Mouse (Mus musculus): ENCODE measurements around the gene Suco. TPM values are rescaled to one million over a fixed set of nuclear protein-coding genes. Genes with fewer than 3 reads are reported as not detected.

The Suco gene
- polyA plus RNA-seq, 1 experiment, result 0.69 TPM

DNA sequence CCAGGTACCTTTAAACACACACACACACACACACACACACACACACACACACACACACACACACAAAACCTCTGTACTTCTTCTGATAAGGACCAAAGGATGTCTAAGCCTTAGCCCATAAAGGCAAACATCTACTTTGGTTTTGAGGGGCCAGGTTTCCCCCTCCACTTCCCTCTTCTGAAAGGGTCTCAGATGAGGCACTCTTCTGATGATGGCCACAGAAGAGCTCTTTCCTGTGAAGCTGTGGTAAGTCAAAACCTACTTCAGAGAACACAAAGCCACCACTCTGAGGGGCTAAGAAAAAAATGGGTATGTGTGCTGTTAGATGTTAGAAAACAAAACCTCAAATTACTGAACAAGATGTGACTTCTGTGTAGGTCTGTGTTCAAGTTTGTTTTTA lies 97.4 kb downstream of the Suco start:
- H3K4me3 ChIP-seq (replicated peaks), result no peak overlapping the region
- H3K27me3 ChIP-seq (ENCODE audit: control insufficient read depth), result no peaks in the 10 kb centered on the region
- H3K9me3 ChIP-seq (ENCODE audit: control insufficient read depth, low read length), result no peaks in the 10 kb centered on the region
- H3K4me1 ChIP-seq (ENCODE audit: control insufficient read depth), result peaks cover 1% of the 10 kb centered on the region; the same call in 1 of the 2 replicates
- H3K36me3 ChIP-seq (ENCODE audit: control insufficient read depth), result no peaks in the 10 kb centered on the region
- TF ChIP-seq GATA1 (IDR thresholded peaks at IDR 0.05; ENCODE audit: low read length) (no peak), TAL1 (IDR thresholded peaks at IDR 0.05; ENCODE audit: low read length) (no peak)

DNA sequence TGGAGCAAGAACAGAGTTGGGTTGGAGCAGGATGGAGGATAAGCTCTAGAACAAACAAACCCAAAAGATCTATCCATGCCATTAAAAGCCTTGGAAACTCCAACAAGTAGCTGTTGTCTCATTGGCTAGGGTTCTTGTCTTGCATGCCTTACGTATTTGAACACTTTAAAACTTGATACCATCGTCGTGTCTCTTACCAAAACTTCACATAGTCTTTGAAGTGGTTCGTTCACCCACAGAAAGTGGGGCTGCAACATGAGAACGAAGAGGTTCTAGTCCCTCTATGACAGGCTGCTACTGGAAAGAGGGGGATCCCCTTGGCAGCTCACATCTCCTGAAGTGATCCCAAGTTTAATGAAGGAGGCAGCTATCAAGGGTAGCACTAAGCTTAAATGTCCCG lies 101.3 kb downstream of the Suco start:
- Histone ChIP-seq H3K4me1 (ENCODE audit: control insufficient read depth) (peaks cover 19% of the 10 kb centered on the region), H3K36me3 (ENCODE audit: control insufficient read depth) (no peaks in the 10 kb centered on the region), H3K4me3 (replicated peaks) (no peak overlapping the region), H3K27me3 (ENCODE audit: control insufficient read depth) (no peaks in the 10 kb centered on the region; the same call in 1 of the 2 replicates), H3K9me3 (ENCODE audit: control insufficient read depth, low read length) (no peaks in the 10 kb centered on the region)
- TF ChIP-seq GATA1 (IDR thresholded peaks at IDR 0.05; ENCODE audit: low read length) (no peak), TAL1 (IDR thresholded peaks at IDR 0.05; ENCODE audit: low read length) (no peak)

DNA sequence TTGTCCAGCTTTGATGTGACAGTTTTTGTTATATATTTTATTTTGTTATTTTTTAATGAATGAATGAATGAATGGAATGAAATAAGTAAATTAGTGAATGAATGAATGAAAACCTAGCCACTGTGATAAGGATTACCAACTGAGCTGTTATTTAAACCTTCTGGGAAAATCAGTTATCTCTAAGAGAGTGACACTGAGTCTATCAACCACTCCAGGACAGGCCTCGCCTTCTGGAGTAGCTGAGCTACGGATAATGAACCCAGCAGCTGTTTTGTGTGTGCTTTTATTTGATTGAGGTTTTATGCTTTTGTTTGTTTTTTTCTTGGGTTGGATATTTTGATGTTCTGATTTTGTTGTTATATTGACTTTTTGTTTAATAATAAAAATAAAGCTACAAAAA lies 105.2 kb downstream of the Suco start:
- Histone ChIP-seq H3K36me3 (ENCODE audit: control insufficient read depth) (no peaks in the 10 kb centered on the region), H3K4me3 (replicated peaks) (no peak overlapping the region), H3K27me3 (ENCODE audit: control insufficient read depth) (peaks cover 2% of the 10 kb centered on the region; the same call in 1 of the 2 replicates), H3K9me3 (ENCODE audit: control insufficient read depth, low read length) (no peaks in the 10 kb centered on the region), H3K4me1 (ENCODE audit: control insufficient read depth) (peaks cover 40% of the 10 kb centered on the region)
- TF ChIP-seq GATA1 (IDR thresholded peaks at IDR 0.05; ENCODE audit: low read length) (no peak), TAL1 (IDR thresholded peaks at IDR 0.05; ENCODE audit: low read length) (no peak)

DNA sequence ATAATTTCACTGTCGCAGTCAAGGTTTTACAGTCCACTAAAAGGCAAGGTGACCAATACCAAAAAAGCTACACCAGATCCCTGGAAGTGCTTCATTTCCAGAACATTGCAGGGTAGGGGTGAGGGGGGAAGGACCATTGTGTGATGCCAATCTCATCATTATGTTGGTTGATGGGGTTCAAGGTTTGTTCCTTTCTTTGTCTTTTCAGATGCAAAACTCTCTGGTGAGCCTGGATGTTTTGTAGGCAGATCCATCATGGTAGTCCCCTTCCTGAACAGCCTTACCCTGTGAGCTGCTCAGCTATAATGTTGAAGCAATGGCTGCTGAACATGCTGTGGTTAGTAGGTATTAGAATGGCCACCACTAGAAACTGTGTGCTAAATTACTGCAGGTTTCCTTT lies 107.2 kb downstream of the Suco start:
- H3K27me3 ChIP-seq (ENCODE audit: control insufficient read depth), result peaks cover 7% of the 10 kb centered on the region
- H3K36me3 ChIP-seq (ENCODE audit: control insufficient read depth), result no peaks in the 10 kb centered on the region
- no peak overlapping the region for H3K4me3 ChIP-seq (replicated peaks)
- peaks cover 45% of the 10 kb centered on the region for H3K4me1 ChIP-seq (ENCODE audit: control insufficient read depth)
- no peaks in the 10 kb centered on the region for H3K9me3 ChIP-seq (ENCODE audit: control insufficient read depth, low read length)
- no peak for TF ChIP-seq TAL1 (IDR thresholded peaks at IDR 0.05; ENCODE audit: low read length)
- TF ChIP-seq GATA1 (IDR thresholded peaks at IDR 0.05; ENCODE audit: low read length), result no peak

DNA sequence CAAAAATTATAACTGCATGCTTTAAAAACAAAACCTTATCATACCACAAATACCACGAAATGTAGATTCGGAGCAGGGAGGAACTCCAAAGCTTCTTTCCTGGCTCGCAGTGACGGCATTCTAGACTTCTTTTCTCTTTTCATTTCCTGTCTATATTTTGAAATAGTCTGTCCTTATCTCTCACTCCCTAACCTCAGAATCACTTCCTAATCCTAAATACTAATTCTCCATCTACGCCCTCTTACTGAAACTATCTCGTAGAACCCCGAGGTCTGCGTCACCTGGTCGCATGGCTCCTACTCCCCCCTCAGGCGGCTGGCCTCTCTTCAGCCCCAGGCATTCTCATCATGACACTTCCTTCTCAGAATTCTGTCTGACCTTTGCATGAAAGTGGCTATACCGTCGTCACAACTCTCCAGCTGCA lies 109.4 kb downstream of the Suco start:
- Histone ChIP-seq H3K9me3 (ENCODE audit: control insufficient read depth, low read length) (no peaks in the 10 kb centered on the region), H3K36me3 (ENCODE audit: control insufficient read depth) (no peaks in the 10 kb centered on the region), H3K27me3 (ENCODE audit: control insufficient read depth) (peaks cover 10% of the 10 kb centered on the region), H3K4me3 (replicated peaks) (peak overlapping the region; percentile 56), H3K4me1 (ENCODE audit: control insufficient read depth) (peaks cover 45% of the 10 kb centered on the region)
- no peak for TF ChIP-seq GATA1 (IDR thresholded peaks at IDR 0.05; ENCODE audit: low read length)
- no peak for TF ChIP-seq TAL1 (IDR thresholded peaks at IDR 0.05; ENCODE audit: low read length)

DNA sequence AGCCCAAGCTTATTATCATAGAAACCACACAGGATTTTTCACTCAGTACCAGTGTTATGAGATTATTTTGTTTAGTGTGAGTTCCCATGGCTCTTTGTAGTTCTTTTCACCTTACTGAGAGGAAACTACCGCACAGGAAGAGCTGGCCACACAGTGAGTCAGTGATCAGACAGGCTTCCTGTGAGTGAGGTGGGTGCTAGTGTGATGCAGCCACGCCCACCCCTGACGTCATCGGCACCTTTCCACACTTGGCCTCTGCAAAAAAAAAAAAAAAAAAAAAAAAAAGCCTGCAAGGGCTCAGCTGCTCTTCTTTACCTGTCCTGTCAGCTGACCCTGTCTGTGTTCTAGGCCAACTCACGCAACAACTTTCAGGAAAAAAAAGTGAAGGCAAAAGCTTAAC lies 109.8 kb downstream of the Suco start:
- H3K36me3 ChIP-seq (ENCODE audit: control insufficient read depth), result no peaks in the 10 kb centered on the region
- TF ChIP-seq GATA1 (IDR thresholded peaks at IDR 0.05; ENCODE audit: low read length) (no peak), TAL1 (IDR thresholded peaks at IDR 0.05; ENCODE audit: low read length) (no peak)
- H3K4me1 ChIP-seq (ENCODE audit: control insufficient read depth), result peaks cover 41% of the 10 kb centered on the region

More for the DNA sequence above, 109.8 kb downstream of the Suco start:
- H3K4me3 ChIP-seq (replicated peaks), result peak overlapping the region; percentile 56
- no peaks in the 10 kb centered on the region for H3K9me3 ChIP-seq (ENCODE audit: control insufficient read depth, low read length)
- H3K27me3 ChIP-seq (ENCODE audit: control insufficient read depth), result peaks cover 11% of the 10 kb centered on the region

Other genes starting within 250 kb of the Suco start
- gene Fasl, start 88.2 kb downstream of the Suco start, polyA plus RNA-seq (2012), result not detected in 2 replicates
- 0.07 and 0.21 TPM in 2 replicates for gene Pigc, start 92.5 kb upstream of the Suco start, polyA plus RNA-seq (2012)
- gene 4930558K02Rik, start 103.0 kb upstream of the Suco start, polyA plus RNA-seq (2012), result not detected in 2 replicates